Mouse (Mus musculus) liver, adult 2 months (tissue): ENCODE measurements around the gene Dync1li1.

Experiments
- CTCF ChIP-seq: fragments of 200-500 bp; IDR thresholded peaks from 2 replicates; pipeline ENCODE4 v1.5.1; 2011; ENCODE audit warnings: low read depth, low read length, control low read depth
- POLR2A ChIP-seq: fragments of 200-500 bp; IDR thresholded peaks from 2 replicates; pipeline ENCODE4 v1.6.1; 2011; ENCODE audit warnings: low read length, control low read depth; ENCODE audit not compliant: insufficient read depth; ENCODE audit errors: extremely low read depth

DNA sequence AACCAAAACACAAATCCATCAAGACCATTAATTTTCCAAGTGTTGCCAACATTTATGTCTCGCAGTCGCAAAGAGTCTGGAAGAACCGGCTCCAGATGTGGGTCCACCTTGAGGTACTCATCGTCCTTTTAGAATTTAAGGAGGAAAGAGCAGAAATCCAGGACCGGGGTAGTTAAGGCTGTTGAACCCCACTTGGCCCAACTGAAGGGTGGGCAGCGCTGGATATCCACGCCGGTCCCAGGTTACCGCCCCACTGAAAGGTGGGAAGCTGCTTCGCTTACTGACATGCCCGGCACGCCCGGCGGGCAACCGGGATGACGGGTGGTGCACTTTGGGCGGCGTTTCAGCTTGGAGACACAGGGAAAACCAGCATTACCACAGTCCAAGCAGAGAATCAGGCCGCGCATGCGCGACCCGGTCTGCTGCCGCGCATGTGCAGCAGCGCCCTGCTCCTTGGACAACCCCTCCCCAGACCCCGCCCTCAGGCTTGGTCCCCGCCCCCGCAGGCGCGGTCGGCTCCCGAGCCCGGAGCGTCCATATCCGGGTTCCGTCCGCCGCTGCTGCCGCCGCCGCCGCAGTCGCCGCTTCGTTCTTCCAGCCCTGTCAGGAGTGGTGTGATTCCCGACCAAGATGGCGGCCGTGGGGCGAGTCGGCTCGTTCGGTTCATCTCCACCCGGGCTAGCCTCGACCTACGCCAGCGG lies at the start of gene Dync1li1:
- no peak for TF ChIP-seq CTCF
- peak; percentile 78; the same call in 1 of the 2 replicates for TF ChIP-seq POLR2A
